ENCODE assay signal across 18 mouse cellular contexts in genomic region chr17:80324521-80324920, GRCm38 (mm10). TPM values are rescaled to one million over a fixed set of nuclear protein-coding genes. Genes with fewer than 3 reads are reported as not detected.
"Had no signal": no experiment of that assay in that cellular context is flagged by ENCODE, and none has a peak within 500 bp of the region (broad histone marks: within the 10 kb centered on the region; RNA-seq: fewer than 3 reads in every experiment).

No protein-coding gene starts in this region.

- DNase-seq: left cerebral cortex, postnatal 4 days; liver; liver, embryonic 13.5 days; liver, postnatal 0 days; lung, adult 18-20 months; lung, adult 2 months; lung, embryonic 14.5 days; lung, postnatal 10 days; lung, postnatal 14 days; lung, postnatal 36 days; lung, postnatal 4 days; midbrain, embryonic 14.5 days had no signal

RNA-seq across cellular contexts. Expression of gene Arhgef33, which starts 17.3 kb away (rescaled TPM):
- total RNA-seq: liver, adult 2 months; megakaryocyte, adult 5-6 weeks; megakaryocyte-erythroid progenitor cell, adult 5-6 weeks had no signal

RNA-seq across cellular contexts. Expression of gene Morn2, which starts 34.5 kb away (rescaled TPM):
- total RNA-seq: monocyte, adult 5-6 weeks had no signal

RNA-seq across cellular contexts. Expression of gene Gm10190, which starts 48.8 kb away (rescaled TPM):
- total RNA-seq: liver, adult 2 months; megakaryocyte progenitor cell, adult 5-6 weeks; megakaryocyte, adult 5-6 weeks; megakaryocyte-erythroid progenitor cell, adult 5-6 weeks; midbrain, postnatal 0 days; monocyte, adult 5-6 weeks had no signal
